Mouse (Mus musculus) heart, adult 8-10 months (tissue): ENCODE results near the gene Ccdc107. TPM values are rescaled to one million over a fixed set of nuclear protein-coding genes. Genes with fewer than 3 reads are reported as not detected.
"Not testable (repeated sequence)": the region's sequence is repeated elsewhere in the genome, so short reads cannot be mapped to it uniquely, and the experiment has no call there.

Experiments
- DNase-seq: peaks from one replicate; pipeline ENCODE4 v3.0.0; 2022; ENCODE audit warnings: low spot score
- total RNA-seq, 4 experiments: library from RNA; stranded (reverse); gene quantifications; 2 replicates each; pipeline ENCODE4 v1.2.4; 2022

Ccdc107 gene
- total RNA-seq, 4 experiments from 2014 or later: 28.7 to 39.4 (median 32.4) TPM

GRCm38 (mm10) chr4:43485666-43486065, 7.0 kb upstream of the Ccdc107 start:
- not testable (repeated sequence) for DNase-seq

DNA sequence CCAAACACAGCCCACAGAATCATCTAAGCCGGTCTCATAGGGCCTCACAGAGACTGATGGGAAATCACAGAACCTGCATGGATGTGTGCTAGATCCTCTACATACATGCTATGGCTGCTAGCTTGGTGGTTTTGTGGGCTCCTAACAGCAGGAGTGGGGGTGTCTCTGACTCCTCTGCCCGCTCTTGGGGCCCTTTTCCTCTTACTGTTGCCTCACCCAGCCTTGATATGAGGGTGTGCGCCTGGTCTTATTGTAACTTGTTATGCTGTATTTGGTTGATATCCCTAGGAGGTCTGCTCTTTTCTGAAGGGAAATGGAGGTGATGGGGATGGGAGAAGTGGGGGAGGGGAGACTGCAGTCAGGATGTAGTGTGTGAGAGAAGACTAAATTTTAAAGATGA, 3.1 kb upstream of the Ccdc107 start:
- DNase-seq: no peak

DNA sequence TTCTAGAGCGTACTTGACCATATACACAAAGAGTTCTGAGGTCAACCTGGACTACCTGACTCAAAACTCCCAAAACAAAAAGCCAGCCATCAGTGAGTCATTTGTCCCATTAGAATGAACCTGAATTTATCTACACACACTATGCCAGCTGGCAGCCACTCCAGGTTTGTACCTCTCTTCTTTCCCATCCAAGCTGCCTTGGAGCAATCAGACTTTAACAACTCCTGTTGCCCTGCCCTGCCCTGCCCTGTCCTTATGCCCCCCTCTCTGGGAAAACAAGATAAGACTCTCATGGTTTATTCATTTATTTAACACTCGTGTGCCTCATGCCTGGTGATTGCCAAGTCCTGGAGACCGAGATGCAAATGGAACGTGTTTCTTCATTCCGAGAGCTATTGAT, 1.9 kb upstream of the Ccdc107 start:
- DNase-seq: no peak

GRCm38 (mm10) chr4:43492101-43492820, 439 bp upstream of the Ccdc107 start:
- no peak for DNase-seq

- DNase-seq: peak; percentile 97
Observed at GRCm38 (mm10) chr4:43493186-43493845, 616 bp downstream of the Ccdc107 start.

DNA sequence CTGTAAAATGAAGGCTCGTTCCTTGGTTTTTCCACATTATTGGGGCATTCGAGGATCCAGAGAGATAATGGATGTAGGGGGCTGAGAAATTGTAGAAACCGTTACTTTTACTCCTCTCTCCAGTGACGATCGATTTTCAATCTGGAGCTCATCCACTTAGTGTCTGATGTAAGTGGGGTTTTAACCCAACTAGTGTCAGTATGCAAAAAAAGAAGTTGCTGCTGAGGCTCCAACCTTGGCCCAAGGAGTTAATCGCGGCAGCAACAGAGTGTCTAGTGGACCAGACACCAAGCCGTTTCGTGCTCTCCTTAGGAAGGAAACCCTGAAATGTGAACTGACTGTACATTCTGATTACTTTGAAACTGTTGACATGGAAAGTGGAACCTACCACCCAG, 1.1 kb downstream of the Ccdc107 start:
- DNase-seq: no peak

- DNase-seq: no peak
Observed at GRCm38 (mm10) chr4:43496587-43496986, 3.9 kb downstream of the Ccdc107 start.

DNA sequence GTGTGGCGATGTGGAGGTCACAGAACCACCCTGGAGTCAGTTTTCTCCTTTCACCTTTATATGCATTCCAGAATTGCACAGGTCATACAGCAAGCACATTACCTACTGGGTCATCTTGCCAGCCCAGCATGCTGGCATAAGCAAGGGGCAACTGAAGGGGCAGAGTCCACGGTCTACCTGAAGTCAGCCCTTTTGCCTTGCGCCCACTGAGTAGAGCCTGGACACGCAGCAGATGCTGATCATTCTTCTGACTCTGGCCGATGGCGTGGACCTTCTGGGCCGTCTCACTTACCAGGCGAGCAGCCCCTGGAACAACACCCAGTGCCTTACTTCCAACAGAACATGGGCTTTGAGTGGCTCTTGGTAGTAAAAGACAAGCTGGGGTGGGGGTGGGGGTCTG, 4.7 kb downstream of the Ccdc107 start:
- DNase-seq: no peak

GRCm38 (mm10) chr4:43497946-43498345, 5.2 kb downstream of the Ccdc107 start:
- DNase-seq: no peak

DNA sequence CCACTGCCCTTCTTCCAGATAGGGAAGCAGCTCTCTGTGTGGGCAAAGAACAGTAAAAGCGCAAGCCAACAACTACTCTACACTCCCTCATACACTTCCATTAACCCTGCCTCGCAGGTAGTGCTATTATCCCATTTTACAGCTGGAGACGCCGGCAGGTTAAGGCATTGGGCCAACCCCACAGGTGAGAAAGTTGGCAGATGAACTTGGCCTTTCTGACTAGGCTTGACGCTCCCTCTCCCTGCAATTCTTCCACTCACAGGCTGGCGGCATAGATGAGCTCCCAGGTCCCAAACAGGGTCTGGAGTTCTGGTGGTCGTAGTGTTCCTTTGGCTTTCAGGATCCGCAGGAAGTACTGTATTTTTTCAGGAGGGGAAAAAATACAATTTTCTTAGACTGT, 6.3 kb downstream of the Ccdc107 start:
- DNase-seq: no peak

- DNase-seq: peak; percentile 62
Observed at GRCm38 (mm10) chr4:43499407-43500333, 7.0 kb downstream of the Ccdc107 start, which contains the start of gene Arhgef39. TSS of gene Arhgef39 (minus strand) at chr4:43499695.

DNA sequence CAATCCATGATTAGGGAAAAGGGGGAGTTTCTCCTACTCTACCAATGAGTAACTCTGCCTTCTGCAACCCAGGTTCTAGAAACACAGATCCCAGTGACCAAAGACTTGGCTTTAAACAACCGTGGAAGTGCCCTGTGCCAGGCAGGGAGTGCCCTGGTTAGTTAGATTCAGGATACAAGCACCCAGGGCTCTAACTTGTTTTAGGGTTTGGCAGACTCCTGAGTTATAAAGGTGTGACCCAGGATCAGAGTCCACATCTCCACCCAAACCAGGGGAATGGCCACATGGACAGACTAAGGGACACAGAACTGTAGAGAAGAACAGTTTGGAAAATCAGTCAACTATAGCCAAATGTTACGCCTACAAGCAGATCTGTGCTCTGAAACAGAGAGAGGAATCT, 10.3 kb downstream of the Ccdc107 start:
- DNase-seq: no peak

DNA sequence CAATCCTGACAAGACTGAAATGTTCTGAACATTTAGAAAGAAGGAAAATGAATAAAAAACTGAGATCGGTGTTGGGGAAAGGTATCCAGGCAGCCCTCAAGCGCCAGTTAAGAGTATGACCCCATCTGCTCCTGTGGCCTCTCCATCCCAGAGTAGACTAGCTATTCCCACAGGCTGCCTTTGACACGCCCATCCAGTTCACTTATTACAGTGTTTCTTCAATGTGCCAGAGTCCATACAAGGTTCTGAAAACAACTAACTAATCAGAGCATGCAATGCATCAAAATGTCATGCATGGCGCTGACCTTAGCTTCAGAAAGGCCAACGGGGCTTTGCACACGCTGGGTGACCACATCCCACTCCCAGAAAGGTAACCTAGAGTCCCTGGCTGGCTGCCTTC, 10.8 kb downstream of the Ccdc107 start:
- DNase-seq: no peak

DNA sequence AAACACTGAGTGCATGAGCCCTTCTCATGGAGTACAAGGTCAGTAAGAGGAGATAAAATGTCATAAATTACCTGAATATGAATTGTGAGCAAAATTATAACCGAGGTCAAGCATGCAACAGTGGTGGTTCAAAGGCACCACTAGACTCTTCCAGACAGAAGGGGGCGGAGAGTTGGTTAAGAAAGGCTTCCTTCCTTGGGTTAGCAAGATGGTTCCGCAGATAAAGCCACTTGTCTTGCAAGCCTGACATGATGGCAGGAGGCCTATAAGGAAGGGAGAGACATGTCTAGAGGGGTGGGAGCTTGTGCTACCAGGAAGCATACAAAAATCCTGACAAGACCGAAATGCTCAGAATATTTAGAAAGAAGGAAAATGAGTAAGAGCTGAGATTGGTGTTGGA, 11.6 kb downstream of the Ccdc107 start:
- DNase-seq: no peak

DNA sequence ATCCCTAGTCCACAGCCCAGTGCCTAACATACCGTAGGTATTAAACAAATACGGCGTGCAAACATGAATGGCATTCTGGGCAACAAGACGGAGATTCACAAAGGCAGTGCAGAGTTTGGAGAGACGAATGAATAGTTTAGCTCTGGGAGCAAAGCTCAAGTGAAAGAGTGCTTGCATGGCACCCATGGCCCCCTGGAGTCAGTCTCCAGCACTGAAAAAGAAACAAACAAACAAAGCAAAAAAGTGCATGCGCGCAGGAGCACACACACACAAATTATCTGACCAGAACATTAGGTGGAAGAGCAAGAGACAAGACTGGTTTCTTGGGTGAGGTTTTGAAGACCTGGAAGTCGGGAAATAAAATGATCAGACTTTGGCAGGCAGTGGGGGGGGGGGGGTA, 13.4 kb downstream of the Ccdc107 start:
- no peak for DNase-seq

- DNase-seq: no peak
Observed at GRCm38 (mm10) chr4:43506536-43507185, 14.0 kb downstream of the Ccdc107 start, which contains the start of gene Car9. TSS of gene Car9 (plus strand) at chr4:43506966.

- no peak for DNase-seq
Observed at GRCm38 (mm10) chr4:43507938-43508665, 15.4 kb downstream of the Ccdc107 start.

GRCm38 (mm10) chr4:43508666-43508997, 15.9 kb downstream of the Ccdc107 start:
- DNase-seq: no peak

DNA sequence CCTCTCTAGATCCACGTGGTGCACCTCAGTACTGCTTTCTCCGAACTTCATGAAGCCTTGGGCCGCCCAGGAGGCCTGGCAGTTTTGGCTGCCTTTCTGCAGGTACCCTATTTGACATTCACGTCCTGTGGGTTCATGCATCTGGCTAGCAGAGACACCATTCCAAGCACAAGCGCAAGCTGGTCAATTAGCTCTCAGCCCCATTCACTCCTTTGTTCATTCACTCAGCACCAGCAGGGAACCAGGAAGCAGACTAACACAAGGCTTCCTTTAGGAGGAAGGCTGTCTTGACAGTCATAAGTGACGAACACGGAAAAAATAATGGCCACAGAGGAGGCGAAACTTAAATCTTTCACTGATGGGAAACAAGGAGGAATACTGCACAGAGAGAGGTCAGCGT, 16.4 kb downstream of the Ccdc107 start:
- no peak for DNase-seq

DNA sequence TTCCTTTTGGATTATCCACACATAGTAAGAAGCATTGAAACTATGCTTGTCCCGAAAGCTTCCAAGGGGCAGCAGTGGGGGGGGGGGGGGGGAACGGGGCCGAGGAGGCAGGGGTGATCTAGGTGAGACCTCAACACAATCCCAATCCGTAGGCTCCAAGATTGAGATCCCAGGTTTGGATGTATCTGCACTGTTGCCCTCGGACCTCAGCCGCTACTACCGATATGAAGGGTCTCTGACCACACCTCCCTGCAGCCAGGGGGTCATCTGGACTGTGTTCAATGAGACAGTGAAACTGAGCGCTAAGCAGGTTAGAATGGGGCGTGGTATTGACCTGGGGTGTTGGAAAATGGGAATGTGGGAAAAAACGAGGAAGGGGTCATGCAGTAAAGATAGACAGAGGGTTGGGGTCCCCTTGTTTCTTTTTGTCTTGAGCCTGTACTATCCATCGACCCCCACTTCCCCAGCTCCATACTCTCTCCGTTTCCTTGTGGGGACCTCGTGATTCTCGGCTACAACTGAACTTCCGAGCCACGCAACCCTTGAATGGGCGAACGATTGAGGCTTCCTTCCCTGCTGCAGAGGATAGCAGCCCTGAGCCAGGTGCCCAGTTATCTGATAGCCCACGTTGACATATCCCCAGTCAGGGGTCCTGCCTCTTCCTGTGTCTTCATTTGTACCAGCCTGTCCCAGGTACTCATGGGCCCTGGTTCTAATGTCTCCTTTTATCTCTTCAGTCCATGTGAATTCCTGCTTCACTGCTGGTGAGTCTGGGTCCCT, 19.2 kb downstream of the Ccdc107 start:
- no peak for DNase-seq
